Mouse (Mus musculus) stomach, embryonic 16.5 days (tissue): Measurements from ENCODE around the gene Osbpl3. TPM values are rescaled to one million over a fixed set of nuclear protein-coding genes. Genes with fewer than 3 reads are reported as not detected.

Source experiments
- ATAC-seq: fragments of 200-750 bp; cut with Nextera tagmentation; 2 replicates; pipeline ENCODE4 v1.8.0; 2017; ENCODE audit warnings: moderate number of reproducible peaks, moderate TSS enrichment; ENCODE audit not compliant: insufficient read depth, low FRiP score
- H3K27ac ChIP-seq: fragments of 300-500 bp; sonication (generic); 2 replicates; pipeline ENCODE4 v1.5.1; 2014; ENCODE audit warnings: low read length
- H3K27me3 ChIP-seq: fragments of 300-500 bp; sonication (generic); 2 replicates; pipeline ENCODE4 v1.6.1; 2014; ENCODE audit warnings: low read length, control low read depth, mixed read lengths; ENCODE audit not compliant: control insufficient read depth, insufficient read depth
- H3K36me3 ChIP-seq: fragments of 300-500 bp; sonication (generic); 2 replicates; pipeline ENCODE4 v1.6.1; 2014; ENCODE audit warnings: low read length; ENCODE audit not compliant: control insufficient read depth, insufficient read depth
- H3K4me1 ChIP-seq: fragments of 300-500 bp; sonication (generic); 2 replicates; pipeline ENCODE4 v1.6.1; 2014; ENCODE audit warnings: low read length, control low read depth, mixed read lengths; ENCODE audit not compliant: control insufficient read depth, insufficient read depth
- H3K4me2 ChIP-seq: fragments of 300-500 bp; sonication (generic); 2 replicates; pipeline ENCODE4 v1.6.1; 2014; ENCODE audit warnings: low read depth, low read length, mixed read lengths
- H3K4me3 ChIP-seq: fragments of 300-500 bp; sonication (generic); replicated peaks from 2 replicates; pipeline ENCODE4 v1.5.1; 2014; ENCODE audit warnings: mild to moderate bottlenecking, low read length
- H3K9ac ChIP-seq: fragments of 300-500 bp; sonication (generic); 2 replicates; pipeline ENCODE4 v1.6.1; 2014; ENCODE audit warnings: low read length
- H3K9me3 ChIP-seq: fragments of 300-500 bp; sonication (generic); replicated peaks from 2 replicates; pipeline ENCODE4 v1.6.1; 2016; ENCODE audit warnings: low read length, control low read depth; ENCODE audit not compliant: control insufficient read depth
- WGBS: fragments of 180-500 bp; shearing (Covaris S2); extraction: QIAGEN DNeasy Blood & Tissue Kit; methylation state at CpG from one replicate; pipeline ENCODE4 v1.1.7; 2014; 5-methylcytosine and 5-hydroxymethylcytosine counted together
- polyA plus RNA-seq: library from polyadenylated mRNA; unstranded; fragments of >200 nt; fragmentation: Nextera tagmentation; extraction: Ambion mirVana; gene quantifications from 2 replicates; pipeline ENCODE4 v1.2.1, GENCODE M21; 2015

The Osbpl3 gene
- polyA plus RNA-seq, 1 experiment from 2014 or later = 15.5 TPM

GRCm38 (mm10) chr6:50419518-50420290 is 36.3 kb downstream of the Osbpl3 start:
- WGBS = 77% methylated on average over 10 of the region's 10 CpGs
- Histone ChIP-seq H3K9ac (no peak overlapping the region), H3K9me3 (no peaks in the 10 kb centered on the region; the same call in 1 of the 2 replicates), H3K4me1 (0 out of 2 replicates have a peak, but pooled peaks cover under 1% of the 10 kb centered on the region), H3K4me3 (no peak overlapping the region), H3K4me2 (no peak overlapping the region), H3K36me3 (no peaks in the 10 kb centered on the region), H3K27ac (peak overlapping the region; percentile 20), H3K27me3 (no peaks in the 10 kb centered on the region)
- no peak for ATAC-seq

GRCm38 (mm10) chr6:50418951-50419350 is 37.0 kb downstream of the Osbpl3 start:
- Histone ChIP-seq H3K27me3 (no peaks in the 10 kb centered on the region), H3K4me2 (no peak overlapping the region), H3K9ac (no peak overlapping the region), H3K36me3 (no peaks in the 10 kb centered on the region), H3K4me1 (peaks cover 7% of the 10 kb centered on the region; the same call in 1 of the 2 replicates), H3K27ac (no peak overlapping the region), H3K9me3 (no peaks in the 10 kb centered on the region; the same call in 1 of the 2 replicates), H3K4me3 (no peak overlapping the region)
- no peak for ATAC-seq
- 73% methylated on average over 4 of the region's 4 CpGs for WGBS

GRCm38 (mm10) chr6:50416854-50417253 is 39.1 kb downstream of the Osbpl3 start:
- Histone ChIP-seq H3K4me3 (no peak overlapping the region), H3K27ac (no peak overlapping the region), H3K9ac (no peak overlapping the region), H3K9me3 (no peaks in the 10 kb centered on the region), H3K4me2 (no peak overlapping the region), H3K27me3 (no peaks in the 10 kb centered on the region), H3K36me3 (no peaks in the 10 kb centered on the region), H3K4me1 (peaks cover 7% of the 10 kb centered on the region; the same call in 1 of the 2 replicates)
- no peak for ATAC-seq
- WGBS = 91% methylated on average over 5 of the region's 5 CpGs

GRCm38 (mm10) chr6:50415431-50415830 is 40.6 kb downstream of the Osbpl3 start:
- Histone ChIP-seq H3K4me3 (no peak overlapping the region), H3K9me3 (no peaks in the 10 kb centered on the region), H3K9ac (no peak overlapping the region), H3K27me3 (no peaks in the 10 kb centered on the region), H3K36me3 (no peaks in the 10 kb centered on the region), H3K4me1 (peaks cover 7% of the 10 kb centered on the region; the same call in 1 of the 2 replicates), H3K4me2 (no peak overlapping the region), H3K27ac (no peak overlapping the region)
- no peak for ATAC-seq
- 62% methylated on average over 6 of the region's 6 CpGs for WGBS

- no peaks in the 10 kb centered on the region for H3K27me3 ChIP-seq
- ATAC-seq = no peak
- H3K4me2 ChIP-seq = no peak overlapping the region
- WGBS = 43% methylated on average over 6 of the region's 6 CpGs
- no peak overlapping the region for H3K27ac ChIP-seq
- H3K4me1 ChIP-seq = peaks cover 7% of the 10 kb centered on the region; the same call in 1 of the 2 replicates
- H3K9me3 ChIP-seq = no peaks in the 10 kb centered on the region
- no peak overlapping the region for H3K4me3 ChIP-seq
- no peaks in the 10 kb centered on the region for H3K36me3 ChIP-seq
- H3K9ac ChIP-seq = no peak overlapping the region
These were observed 41.5 kb downstream of the Osbpl3 start for GRCm38 (mm10) chr6:50414547-50414946.

GRCm38 (mm10) chr6:50413381-50413780 is 42.6 kb downstream of the Osbpl3 start:
- H3K4me1 ChIP-seq = peaks cover 7% of the 10 kb centered on the region; the same call in 1 of the 2 replicates
- no peak for ATAC-seq
- no peak overlapping the region for H3K27ac ChIP-seq
- no peaks in the 10 kb centered on the region for H3K27me3 ChIP-seq
- no peaks in the 10 kb centered on the region for H3K9me3 ChIP-seq
- H3K9ac ChIP-seq = no peak overlapping the region
- H3K36me3 ChIP-seq = no peaks in the 10 kb centered on the region
- no peak overlapping the region for H3K4me2 ChIP-seq
- WGBS = 91% methylated on average over 1 of the region's 1 CpGs
- H3K4me3 ChIP-seq = no peak overlapping the region

- Histone ChIP-seq H3K36me3 (no peaks in the 10 kb centered on the region), H3K4me3 (no peak overlapping the region), H3K4me2 (no peak overlapping the region), H3K27ac (no peak overlapping the region), H3K9ac (no peak overlapping the region), H3K9me3 (no peaks in the 10 kb centered on the region), H3K27me3 (no peaks in the 10 kb centered on the region), H3K4me1 (peaks cover 7% of the 10 kb centered on the region; the same call in 1 of the 2 replicates)
- 24% methylated on average over 4 of the region's 4 CpGs for WGBS
- no peak for ATAC-seq
These were observed 43.8 kb downstream of the Osbpl3 start for GRCm38 (mm10) chr6:50412174-50412573.

- no peaks in the 10 kb centered on the region for H3K9me3 ChIP-seq
- no peak overlapping the region for H3K4me3 ChIP-seq
- no peaks in the 10 kb centered on the region for H3K4me1 ChIP-seq
- H3K36me3 ChIP-seq = no peaks in the 10 kb centered on the region
- WGBS = 78% methylated on average over 11 of the region's 11 CpGs
- H3K9ac ChIP-seq = no peak overlapping the region
- H3K27ac ChIP-seq = no peak overlapping the region
- no peak for ATAC-seq
- H3K27me3 ChIP-seq = no peaks in the 10 kb centered on the region
- H3K4me2 ChIP-seq = no peak overlapping the region
These were observed 51.3 kb downstream of the Osbpl3 start for GRCm38 (mm10) chr6:50404698-50405097.

- 73% methylated on average over 4 of the region's 4 CpGs for WGBS
- ATAC-seq = no peak
- no peak overlapping the region for H3K27ac ChIP-seq
- no peak overlapping the region for H3K9ac ChIP-seq
- no peaks in the 10 kb centered on the region for H3K9me3 ChIP-seq
- H3K36me3 ChIP-seq = no peaks in the 10 kb centered on the region
- H3K4me1 ChIP-seq = no peaks in the 10 kb centered on the region
- no peak overlapping the region for H3K4me3 ChIP-seq
- H3K4me2 ChIP-seq = no peak overlapping the region
- no peaks in the 10 kb centered on the region for H3K27me3 ChIP-seq
These were observed 52.5 kb downstream of the Osbpl3 start for GRCm38 (mm10) chr6:50403524-50403923.
